Mouse (Mus musculus) thymus, adult 2 months (tissue): ENCODE measurements around the gene Babam2.

Experiments
- CTCF ChIP-seq: fragments of 200-500 bp; IDR thresholded peaks from 2 replicates; pipeline ENCODE4 v1.5.1; 2012; ENCODE audit warnings: mild to moderate bottlenecking, control low read depth, low read length, moderate library complexity, borderline replicate concordance; ENCODE audit not compliant: control insufficient read depth, poor library complexity, insufficient read depth; ENCODE audit errors: extremely low read depth
- POLR2A ChIP-seq: fragments of 200-500 bp; IDR thresholded peaks from 2 replicates; pipeline ENCODE4 v1.6.1; 2012; ENCODE audit warnings: mild to moderate bottlenecking, low read length, control low read depth, moderate library complexity; ENCODE audit not compliant: control insufficient read depth, poor library complexity, insufficient read depth; ENCODE audit errors: extremely low read depth

GRCm38 (mm10) chr5:31749401-31749800 is 51.9 kb downstream of the Babam2 start:
- TF ChIP-seq CTCF = no peak
- no peak for TF ChIP-seq POLR2A
